Mouse (Mus musculus): ENCODE measurements at regions not wholly inside any gene's neighbourhood (a gene's known extent, or its start where the extent isn't known, plus 50 kb on each side); places are given as distances from the start of the nearest gene placed in this dataset.

GRCm38 (mm10) chr1:146955688-146956214 is 461.2 kb downstream of the Brinp3 start:
- Histone ChIP-seq H3K4me2 (ENCODE audit: low read depth) (no peak overlapping the region), H3K4me3 (ENCODE audit: low read depth, low read length) (no peak overlapping the region), H3K27me3 (ENCODE audit: insufficient read depth, low read length) (no peaks in the 10 kb centered on the region), H3K9me3 (ENCODE audit: low read length) (no peaks in the 10 kb centered on the region), H3K4me1 (ENCODE audit: insufficient read depth) (no peaks in the 10 kb centered on the region), H3K9ac (no peak overlapping the region), H3K36me3 (ENCODE audit: insufficient read depth) (no peaks in the 10 kb centered on the region), H3K27ac (ENCODE audit: low read depth, low read length) (no peak overlapping the region)
- no peak for ATAC-seq
- no peak for DNase-seq
- 88% methylated on average over 5 of the region's 5 CpGs for WGBS
- no peak for TF ChIP-seq CTCF (IDR thresholded peaks at IDR 0.05; ENCODE audit: low read depth)

- no peak for ATAC-seq
Observed at GRCm38 (mm10) chr1:146956347-146956746, 461.8 kb downstream of the Brinp3 start.

GRCm38 (mm10) chr1:146960448-146960847 is 465.9 kb downstream of the Brinp3 start:
- H3K27ac ChIP-seq (ENCODE audit: low read depth, low read length) = no peak overlapping the region
- ATAC-seq (no peak), DNase-seq (no peak)
- 90% methylated on average over 3 of the region's 3 CpGs for WGBS
- no peaks in the 10 kb centered on the region for H3K36me3 ChIP-seq (ENCODE audit: insufficient read depth)
- no peaks in the 10 kb centered on the region for H3K9me3 ChIP-seq (ENCODE audit: low read length)
- H3K4me3 ChIP-seq (ENCODE audit: low read depth, low read length) = no peak overlapping the region
- no peak overlapping the region for H3K9ac ChIP-seq
- no peak overlapping the region for H3K4me2 ChIP-seq (ENCODE audit: low read depth)
- TF ChIP-seq CTCF (IDR thresholded peaks at IDR 0.05; ENCODE audit: low read depth) = no peak
- no peaks in the 10 kb centered on the region for H3K4me1 ChIP-seq (ENCODE audit: insufficient read depth)
- H3K27me3 ChIP-seq (ENCODE audit: insufficient read depth, low read length) = no peaks in the 10 kb centered on the region

More at GRCm38 (mm10) chr1:146956347-146956746, 461.8 kb downstream of the Brinp3 start:
- H3K4me3 ChIP-seq (ENCODE audit: low read depth, low read length) = no peak overlapping the region
- H3K27ac ChIP-seq (ENCODE audit: low read depth, low read length) = no peak overlapping the region
- no peak for TF ChIP-seq CTCF (IDR thresholded peaks at IDR 0.05; ENCODE audit: low read depth)
- no peak for DNase-seq
- H3K27me3 ChIP-seq (ENCODE audit: insufficient read depth, low read length) = no peaks in the 10 kb centered on the region
- no peak overlapping the region for H3K4me2 ChIP-seq (ENCODE audit: low read depth)
- H3K9ac ChIP-seq = no peak overlapping the region
- no peaks in the 10 kb centered on the region for H3K36me3 ChIP-seq (ENCODE audit: insufficient read depth)
- H3K9me3 ChIP-seq (ENCODE audit: low read length) = no peaks in the 10 kb centered on the region
- no peaks in the 10 kb centered on the region for H3K4me1 ChIP-seq (ENCODE audit: insufficient read depth)

GRCm38 (mm10) chr1:146967534-146967933 is 473.0 kb downstream of the Brinp3 start:
- TF ChIP-seq CTCF (IDR thresholded peaks at IDR 0.05; ENCODE audit: low read depth) = no peak
- no peak for ATAC-seq
- H3K4me2 ChIP-seq (ENCODE audit: low read depth) = no peak overlapping the region
- no peaks in the 10 kb centered on the region for H3K36me3 ChIP-seq (ENCODE audit: insufficient read depth)
- H3K9me3 ChIP-seq (ENCODE audit: low read length) = no peaks in the 10 kb centered on the region
- H3K4me3 ChIP-seq (ENCODE audit: low read depth, low read length) = no peak overlapping the region
- DNase-seq = no peak
- no peaks in the 10 kb centered on the region for H3K27me3 ChIP-seq (ENCODE audit: insufficient read depth, low read length)
- no peaks in the 10 kb centered on the region for H3K4me1 ChIP-seq (ENCODE audit: insufficient read depth)
- H3K27ac ChIP-seq (ENCODE audit: low read depth, low read length) = no peak overlapping the region
- H3K9ac ChIP-seq = no peak overlapping the region

- WGBS = 88% methylated on average over 2 of the region's 2 CpGs
- H3K36me3 ChIP-seq (ENCODE audit: insufficient read depth) = no peaks in the 10 kb centered on the region
- no peaks in the 10 kb centered on the region for H3K9me3 ChIP-seq (ENCODE audit: low read length)
- no peak overlapping the region for H3K4me3 ChIP-seq (ENCODE audit: low read depth, low read length)
- no peak for ATAC-seq
- H3K27me3 ChIP-seq (ENCODE audit: insufficient read depth, low read length) = no peaks in the 10 kb centered on the region
- H3K27ac ChIP-seq (ENCODE audit: low read depth, low read length) = no peak overlapping the region
- H3K4me1 ChIP-seq (ENCODE audit: insufficient read depth) = no peaks in the 10 kb centered on the region
- no peak overlapping the region for H3K9ac ChIP-seq
- no peak for TF ChIP-seq CTCF (IDR thresholded peaks at IDR 0.05; ENCODE audit: low read depth)
- no peak for DNase-seq
- no peak overlapping the region for H3K4me2 ChIP-seq (ENCODE audit: low read depth)
Observed at GRCm38 (mm10) chr1:146967993-146968392, 473.4 kb downstream of the Brinp3 start.

GRCm38 (mm10) chr1:146983433-146984186 is 489.1 kb downstream of the Brinp3 start:
- Histone ChIP-seq H3K9me3 (ENCODE audit: low read length) (no peaks in the 10 kb centered on the region), H3K4me3 (ENCODE audit: low read depth, low read length) (no peak overlapping the region), H3K4me1 (ENCODE audit: insufficient read depth) (no peaks in the 10 kb centered on the region), H3K4me2 (ENCODE audit: low read depth) (no peak overlapping the region), H3K27me3 (ENCODE audit: insufficient read depth, low read length) (no peaks in the 10 kb centered on the region), H3K27ac (ENCODE audit: low read depth, low read length) (no peak overlapping the region), H3K9ac (no peak overlapping the region), H3K36me3 (ENCODE audit: insufficient read depth) (no peaks in the 10 kb centered on the region)
- WGBS = 73% methylated on average over 5 of the region's 5 CpGs
- DNase-seq = no peak
- no peak for ATAC-seq
- TF ChIP-seq CTCF (IDR thresholded peaks at IDR 0.05; ENCODE audit: low read depth) = no peak

GRCm38 (mm10) chr1:147000018-147000417 is 505.5 kb downstream of the Brinp3 start:
- no peak for ATAC-seq
- H3K4me1 ChIP-seq (ENCODE audit: insufficient read depth) = no peaks in the 10 kb centered on the region
- H3K36me3 ChIP-seq (ENCODE audit: insufficient read depth) = no peaks in the 10 kb centered on the region
- H3K27ac ChIP-seq (ENCODE audit: low read depth, low read length) = no peak overlapping the region
- H3K9ac ChIP-seq = no peak overlapping the region
- no peak overlapping the region for H3K4me3 ChIP-seq (ENCODE audit: low read depth, low read length)
- H3K27me3 ChIP-seq (ENCODE audit: insufficient read depth, low read length) = no peaks in the 10 kb centered on the region
- H3K9me3 ChIP-seq (ENCODE audit: low read length) = no peaks in the 10 kb centered on the region
- no peak for TF ChIP-seq CTCF (IDR thresholded peaks at IDR 0.05; ENCODE audit: low read depth)
- H3K4me2 ChIP-seq (ENCODE audit: low read depth) = no peak overlapping the region
- 61% methylated on average over 2 of the region's 2 CpGs for WGBS
- DNase-seq = no peak
